Mouse (Mus musculus): Measurements from ENCODE around the gene A630076J17Rik. TPM values are rescaled to one million over a fixed set of nuclear protein-coding genes. Genes with fewer than 3 reads are reported as not detected.

A630076J17Rik gene
- polyA plus RNA-seq (2012; rRNA removed): not detected in 2 replicates
- 0.10 TPM in 1 of 2 replicates, not detected in the other for polyA plus RNA-seq (2014; fragmentation: Nextera tagmentation; extraction: Ambion mirVana)

GRCm38 (mm10) chr3:107230527-107230926 is at the start of gene A630076J17Rik:
TSS of gene A630076J17Rik (plus strand) at chr3:107230614.
- DNase-seq (ENCODE audit: low read depth in 3 of 3, low spot score in 3 of 3): no peak
- H3K9ac ChIP-seq (replicated peaks): no peak within 1 kb of the TSS
- no peak within 1 kb of the TSS for H3K4me3 ChIP-seq (ENCODE audit: insufficient read depth in 1 of 2, low read depth in 2 of 2, low read length in 2 of 2)
- ATAC-seq (ENCODE audit: insufficient read depth): no peak
- no peak for TF ChIP-seq EP300 (IDR thresholded peaks at IDR 0.05; ENCODE audit: low read depth)
- TF ChIP-seq CTCF (IDR thresholded peaks at IDR 0.05; ENCODE audit: low read depth): no peak
- no peak within 1 kb of the TSS for H3K27ac ChIP-seq
- no peaks in the 10 kb centered on the region for H3K9me3 ChIP-seq (ENCODE audit: control insufficient read depth, low read length)
- H3K4me1 ChIP-seq (replicated peaks; ENCODE audit: control insufficient read depth in 2 of 2, insufficient read depth in 2 of 2, low read length in 1 of 2): peaks cover 0 to 2% of the 10 kb centered on the region in 2 experiments; a peak in 1 of 4 replicates
- H3K27me3 ChIP-seq (ENCODE audit: control insufficient read depth, insufficient read depth, low read length): no peaks in the 10 kb centered on the region
- H3K36me3 ChIP-seq (replicated peaks; ENCODE audit: control insufficient read depth, insufficient read depth, low read depth): no peaks in the 10 kb centered on the region
- H3K4me2 ChIP-seq (ENCODE audit: low read depth): no peak within 1 kb of the TSS
- 11% methylated on average over 1 of the region's 1 CpGs for WGBS (ENCODE audit: insufficient replicate concordance)

- DNase-seq (ENCODE audit: low read depth in 3 of 3, low spot score in 3 of 3) (no peak), ATAC-seq (ENCODE audit: insufficient read depth) (no peak)
- Histone ChIP-seq H3K27me3 (ENCODE audit: control insufficient read depth, insufficient read depth, low read length) (no peaks in the 10 kb centered on the region), H3K4me2 (ENCODE audit: low read depth) (no peak overlapping the region), H3K9ac (replicated peaks) (no peak overlapping the region), H3K27ac (no peak overlapping the region), H3K4me1 (replicated peaks; ENCODE audit: control insufficient read depth in 2 of 2, insufficient read depth in 2 of 2, low read length in 1 of 2) (no peaks in the 10 kb centered on the region), H3K9me3 (ENCODE audit: control insufficient read depth, low read length) (no peaks in the 10 kb centered on the region), H3K4me3 (ENCODE audit: insufficient read depth in 1 of 2, low read depth in 2 of 2, low read length in 2 of 2) (no peak overlapping the region), H3K36me3 (replicated peaks; ENCODE audit: control insufficient read depth, insufficient read depth, low read depth) (no peaks in the 10 kb centered on the region)
- 50% methylated on average over 2 of the region's 2 CpGs for whole genome bisulfite sequencing (ENCODE audit: insufficient replicate concordance)
- no peak for TF ChIP-seq CTCF (IDR thresholded peaks at IDR 0.05; ENCODE audit: low read depth)
- no peak for TF ChIP-seq EP300 (IDR thresholded peaks at IDR 0.05; ENCODE audit: low read depth)
Measured at GRCm38 (mm10) chr3:107180860-107181259, 49.6 kb upstream of the A630076J17Rik start.

GRCm38 (mm10) chr3:107182756-107183155 is 47.7 kb upstream of the A630076J17Rik start, which contains the start of gene Kcna10:
TSS of gene Kcna10 (plus strand) at chr3:107183056.
- TF ChIP-seq EP300 (IDR thresholded peaks at IDR 0.05; ENCODE audit: low read depth) (no peak), CTCF (IDR thresholded peaks at IDR 0.05; ENCODE audit: low read depth) (no peak)
- ATAC-seq (ENCODE audit: insufficient read depth): no peak
- no peak within 1 kb of the TSS for H3K9ac ChIP-seq (replicated peaks)
- DNase-seq (ENCODE audit: low read depth in 3 of 3, low spot score in 3 of 3): no peak
- H3K4me2 ChIP-seq (ENCODE audit: low read depth): no peak within 1 kb of the TSS
- H3K4me3 ChIP-seq (ENCODE audit: insufficient read depth in 1 of 2, low read depth in 2 of 2, low read length in 2 of 2): no peak within 1 kb of the TSS
- H3K9me3 ChIP-seq (ENCODE audit: control insufficient read depth, low read length): no peaks in the 10 kb centered on the region
- no peaks in the 10 kb centered on the region for H3K36me3 ChIP-seq (replicated peaks; ENCODE audit: control insufficient read depth, insufficient read depth, low read depth)
- no peaks in the 10 kb centered on the region for H3K4me1 ChIP-seq (replicated peaks; ENCODE audit: control insufficient read depth in 2 of 2, insufficient read depth in 2 of 2, low read length in 1 of 2)
- WGBS (ENCODE audit: insufficient replicate concordance): 58% methylated on average over 1 of the region's 1 CpGs
- no peak within 1 kb of the TSS for H3K27ac ChIP-seq
- H3K27me3 ChIP-seq (ENCODE audit: control insufficient read depth, insufficient read depth, low read length): no peaks in the 10 kb centered on the region

GRCm38 (mm10) chr3:107183178-107183577 is 47.2 kb upstream of the A630076J17Rik start:
- H3K36me3 ChIP-seq (replicated peaks; ENCODE audit: control insufficient read depth, insufficient read depth, low read depth): no peaks in the 10 kb centered on the region
- no peaks in the 10 kb centered on the region for H3K27me3 ChIP-seq (ENCODE audit: control insufficient read depth, insufficient read depth, low read length)
- no peaks in the 10 kb centered on the region for H3K4me1 ChIP-seq (replicated peaks; ENCODE audit: control insufficient read depth in 2 of 2, insufficient read depth in 2 of 2, low read length in 1 of 2)
- ATAC-seq (ENCODE audit: insufficient read depth): no peak
- no peak overlapping the region for H3K27ac ChIP-seq
- H3K9ac ChIP-seq (replicated peaks): no peak overlapping the region
- no peak overlapping the region for H3K4me2 ChIP-seq (ENCODE audit: low read depth)
- TF ChIP-seq CTCF (IDR thresholded peaks at IDR 0.05; ENCODE audit: low read depth) (no peak), EP300 (IDR thresholded peaks at IDR 0.05; ENCODE audit: low read depth) (no peak)
- no peaks in the 10 kb centered on the region for H3K9me3 ChIP-seq (ENCODE audit: control insufficient read depth, low read length)
- WGBS (ENCODE audit: insufficient replicate concordance): 68% methylated on average over 3 of the region's 3 CpGs
- H3K4me3 ChIP-seq (ENCODE audit: insufficient read depth in 1 of 2, low read depth in 2 of 2, low read length in 2 of 2): no peak overlapping the region
- DNase-seq (ENCODE audit: low read depth in 3 of 3, low spot score in 3 of 3): no peak

GRCm38 (mm10) chr3:107185597-107185996 is 44.8 kb upstream of the A630076J17Rik start:
- Histone ChIP-seq H3K36me3 (replicated peaks; ENCODE audit: control insufficient read depth, insufficient read depth, low read depth) (no peaks in the 10 kb centered on the region), H3K27me3 (ENCODE audit: control insufficient read depth, insufficient read depth, low read length) (no peaks in the 10 kb centered on the region), H3K27ac (no peak overlapping the region), H3K4me2 (ENCODE audit: low read depth) (no peak overlapping the region), H3K9ac (replicated peaks) (no peak overlapping the region), H3K9me3 (ENCODE audit: control insufficient read depth, low read length) (no peaks in the 10 kb centered on the region), H3K4me1 (replicated peaks; ENCODE audit: control insufficient read depth in 2 of 2, insufficient read depth in 2 of 2, low read length in 1 of 2) (no peaks in the 10 kb centered on the region), H3K4me3 (ENCODE audit: insufficient read depth in 1 of 2, low read depth in 2 of 2, low read length in 2 of 2) (no peak overlapping the region)
- TF ChIP-seq EP300 (IDR thresholded peaks at IDR 0.05; ENCODE audit: low read depth) (no peak), CTCF (IDR thresholded peaks at IDR 0.05; ENCODE audit: low read depth) (no peak)
- 47% methylated on average over 3 of the region's 3 CpGs for WGBS (ENCODE audit: insufficient replicate concordance)
- no peak for ATAC-seq (ENCODE audit: insufficient read depth)
- no peak for DNase-seq (ENCODE audit: low read depth in 3 of 3, low spot score in 3 of 3)
